Mouse (Mus musculus) midbrain, embryonic 14.5 days (tissue): ENCODE measurements around the gene Gm42791. TPM values are rescaled to one million over a fixed set of nuclear protein-coding genes. Genes with fewer than 3 reads are reported as not detected.

ENCODE experiments used
- ATAC-seq: fragments of 200-750 bp; cut with Nextera tagmentation; 2 replicates; pipeline ENCODE4 v1.8.0; 2017; ENCODE audit warnings: moderate number of reproducible peaks, moderate library complexity; ENCODE audit not compliant: low FRiP score, low TSS enrichment
- DNase-seq: peaks from one replicate; pipeline ENCODE4 v3.0.0-alpha.2; 2015
- H3K27ac ChIP-seq: fragments of 300-500 bp; sonication (generic); replicated peaks from 2 replicates; pipeline ENCODE4 v1.5.1; 2014; ENCODE audit warnings: mild to moderate bottlenecking, low read depth, low read length, moderate library complexity
- H3K27me3 ChIP-seq: fragments of 300-500 bp; sonication (generic); 2 replicates; pipeline ENCODE4 v1.6.1; 2014; ENCODE audit warnings: low read length, control low read depth, mixed read lengths; ENCODE audit not compliant: control insufficient read depth, insufficient read depth
- H3K36me3 ChIP-seq: fragments of 300-500 bp; sonication (generic); 2 replicates; pipeline ENCODE4 v1.6.1; 2014; ENCODE audit warnings: low read length, control low read depth; ENCODE audit not compliant: control insufficient read depth, insufficient read depth
- H3K4me1 ChIP-seq: fragments of 300-500 bp; sonication (generic); 2 replicates; pipeline ENCODE4 v1.6.1; 2014; ENCODE audit warnings: mild to moderate bottlenecking, antibody characterized with exemption, low read length, control low read depth; ENCODE audit not compliant: control insufficient read depth, insufficient read depth
- H3K4me2 ChIP-seq: fragments of 300-500 bp; sonication (generic); 2 replicates; pipeline ENCODE4 v1.6.1; 2014; ENCODE audit warnings: mild to moderate bottlenecking, low read length, moderate library complexity
- H3K4me3 ChIP-seq: fragments of 300-500 bp; sonication (generic); replicated peaks from 2 replicates; pipeline ENCODE4 v1.5.1; 2014; ENCODE audit warnings: low read depth, low read length
- H3K9ac ChIP-seq: fragments of 300-500 bp; sonication (generic); replicated peaks from 2 replicates; pipeline ENCODE4 v1.6.1; 2014; ENCODE audit warnings: mild to moderate bottlenecking, low read length, moderate library complexity
- H3K9me3 ChIP-seq: fragments of 300-500 bp; sonication (generic); 2 replicates; pipeline ENCODE4 v1.6.1; 2016; ENCODE audit warnings: low read length, control low read depth, mixed read lengths; ENCODE audit not compliant: control insufficient read depth
- WGBS: fragments of 180-500 bp; shearing (Covaris S2); extraction: QIAGEN DNeasy Blood & Tissue Kit; methylation state at CpG from one replicate; pipeline ENCODE4 v1.1.7; 2014; 5-methylcytosine and 5-hydroxymethylcytosine counted together
- polyA plus RNA-seq: library from polyadenylated mRNA; unstranded; fragments of >200 nt; fragmentation: Nextera tagmentation; extraction: Ambion mirVana; gene quantifications from 2 replicates; pipeline ENCODE4 v1.2.1, GENCODE M21; 2014

The Gm42791 gene
- polyA plus RNA-seq, 1 experiment from 2014 or later, result not detected

DNA sequence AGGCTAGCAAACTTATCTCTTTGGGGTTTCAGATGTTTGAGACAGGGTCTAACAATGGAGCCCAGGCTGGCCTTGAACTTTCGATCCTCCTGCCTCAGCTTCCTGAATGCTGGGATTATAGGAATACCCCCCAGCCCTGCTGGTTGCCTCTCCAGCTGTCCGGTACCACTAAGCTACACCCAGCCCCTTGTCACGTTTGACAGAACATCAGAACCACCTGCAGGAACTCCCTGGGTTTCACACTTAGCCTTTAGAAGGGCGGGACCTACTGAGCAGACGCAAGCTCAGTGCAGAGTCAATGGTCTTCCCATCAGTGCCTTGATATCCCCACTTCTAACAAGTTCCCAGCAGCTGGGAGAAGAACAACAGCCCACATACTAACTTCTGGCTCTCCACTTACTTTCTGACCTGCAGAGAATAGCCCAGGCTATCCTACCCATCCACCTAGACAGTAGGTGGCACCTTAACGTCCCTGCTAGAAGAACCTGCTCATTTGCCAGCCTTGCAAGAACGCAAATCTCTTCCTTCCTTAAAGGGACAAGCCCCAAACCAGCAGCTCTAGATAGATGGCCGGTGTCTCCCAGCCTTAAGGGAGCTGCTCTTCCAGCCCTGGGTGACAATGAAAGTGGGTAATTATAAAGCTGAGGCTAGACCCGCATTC is 10.9 kb upstream of the Gm42791 start:
- Histone ChIP-seq H3K27me3 (no peaks in the 10 kb centered on the region), H3K9ac (no peak overlapping the region; the same call in 1 of the 2 replicates), H3K4me2 (peak overlapping the region; percentile 53), H3K27ac (no peak overlapping the region), H3K4me1 (peaks cover 6% of the 10 kb centered on the region), H3K9me3 (no peaks in the 10 kb centered on the region), H3K4me3 (no peak overlapping the region), H3K36me3 (no peaks in the 10 kb centered on the region)
- ATAC-seq (no peak), DNase-seq (no peak)
- 78% methylated on average over 9 of the region's 9 CpGs for WGBS

DNA sequence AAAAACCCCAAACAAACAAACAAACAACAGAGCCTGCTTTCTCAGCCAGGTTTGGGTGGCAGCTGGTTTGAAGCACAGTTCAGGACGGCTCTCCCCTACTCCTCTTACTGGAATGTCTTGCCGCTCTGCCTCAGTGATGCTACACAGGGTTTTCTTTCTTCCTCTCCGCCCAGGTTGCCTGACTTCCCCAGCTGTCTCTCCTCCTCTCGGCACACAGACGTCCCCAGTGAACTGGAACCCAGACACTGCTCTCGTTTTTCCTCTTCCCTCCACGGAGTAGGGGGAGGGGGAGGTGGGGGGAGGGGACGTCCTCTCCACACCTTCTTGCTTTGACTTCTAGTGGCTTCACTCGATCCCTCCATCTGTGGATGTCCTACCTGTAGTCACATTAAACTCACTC is 10.1 kb upstream of the Gm42791 start:
- 43% methylated on average over 9 of the region's 9 CpGs for WGBS

DNA sequence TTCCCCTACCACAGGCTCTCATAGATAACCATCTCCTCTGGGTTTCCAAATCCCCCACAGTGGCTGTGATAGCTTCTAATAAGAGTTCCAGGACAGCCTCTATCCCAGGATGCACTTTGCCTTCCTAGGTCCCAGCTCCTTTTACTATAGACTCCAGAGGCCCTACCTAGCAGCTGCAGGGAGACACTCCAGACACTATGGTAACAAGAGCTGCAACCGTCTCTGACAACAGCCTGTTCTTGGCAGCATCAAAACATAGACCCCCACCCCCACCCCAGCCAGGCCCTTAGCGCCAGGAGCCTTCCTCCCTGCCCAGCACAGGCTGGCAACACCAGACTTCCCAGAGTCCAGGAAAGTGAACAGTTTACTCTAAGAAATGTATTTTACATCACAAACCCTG is 8.2 kb upstream of the Gm42791 start:
- no peak overlapping the region for H3K9ac ChIP-seq
- no peak for DNase-seq
- no peak overlapping the region for H3K27ac ChIP-seq
- H3K4me3 ChIP-seq, result no peak overlapping the region
- no peaks in the 10 kb centered on the region for H3K9me3 ChIP-seq
- no peak overlapping the region for H3K4me2 ChIP-seq
- no peaks in the 10 kb centered on the region for H3K36me3 ChIP-seq
- 33% methylated on average over 2 of the region's 2 CpGs for WGBS
- ATAC-seq, result no peak
- H3K27me3 ChIP-seq, result no peaks in the 10 kb centered on the region
- H3K4me1 ChIP-seq, result peaks cover 6% of the 10 kb centered on the region

More for the DNA sequence above, 10.1 kb upstream of the Gm42791 start:
- no peak overlapping the region for H3K4me3 ChIP-seq
- H3K9ac ChIP-seq, result no peak overlapping the region
- no peak overlapping the region for H3K4me2 ChIP-seq
- DNase-seq (no peak), ATAC-seq (no peak)
- no peaks in the 10 kb centered on the region for H3K36me3 ChIP-seq
- H3K27me3 ChIP-seq, result no peaks in the 10 kb centered on the region
- no peak overlapping the region for H3K27ac ChIP-seq
- peaks cover 6% of the 10 kb centered on the region for H3K4me1 ChIP-seq
- H3K9me3 ChIP-seq, result no peaks in the 10 kb centered on the region

GRCm38 (mm10) chr5:149002803-149003115 is 7.8 kb upstream of the Gm42791 start:
- WGBS, result 78% methylated on average over 6 of the region's 6 CpGs
- no peaks in the 10 kb centered on the region for H3K9me3 ChIP-seq
- no peak overlapping the region for H3K4me3 ChIP-seq
- peaks cover 6% of the 10 kb centered on the region for H3K4me1 ChIP-seq
- H3K36me3 ChIP-seq, result no peaks in the 10 kb centered on the region
- no peak overlapping the region for H3K9ac ChIP-seq
- no peak overlapping the region for H3K4me2 ChIP-seq
- no peaks in the 10 kb centered on the region for H3K27me3 ChIP-seq
- ATAC-seq, result no peak
- no peak for DNase-seq
- no peak overlapping the region for H3K27ac ChIP-seq

GRCm38 (mm10) chr5:149002034-149002802 is 7.3 kb upstream of the Gm42791 start:
- H3K4me3 ChIP-seq, result no peak overlapping the region
- DNase-seq (no peak), ATAC-seq (no peak)
- H3K27ac ChIP-seq, result no peak overlapping the region
- H3K36me3 ChIP-seq, result no peaks in the 10 kb centered on the region
- no peaks in the 10 kb centered on the region for H3K9me3 ChIP-seq
- no peaks in the 10 kb centered on the region for H3K27me3 ChIP-seq
- H3K4me2 ChIP-seq, result no peak overlapping the region
- peaks cover 6% of the 10 kb centered on the region for H3K4me1 ChIP-seq
- H3K9ac ChIP-seq, result no peak overlapping the region
- WGBS, result 71% methylated on average over 20 of the region's 20 CpGs

DNA sequence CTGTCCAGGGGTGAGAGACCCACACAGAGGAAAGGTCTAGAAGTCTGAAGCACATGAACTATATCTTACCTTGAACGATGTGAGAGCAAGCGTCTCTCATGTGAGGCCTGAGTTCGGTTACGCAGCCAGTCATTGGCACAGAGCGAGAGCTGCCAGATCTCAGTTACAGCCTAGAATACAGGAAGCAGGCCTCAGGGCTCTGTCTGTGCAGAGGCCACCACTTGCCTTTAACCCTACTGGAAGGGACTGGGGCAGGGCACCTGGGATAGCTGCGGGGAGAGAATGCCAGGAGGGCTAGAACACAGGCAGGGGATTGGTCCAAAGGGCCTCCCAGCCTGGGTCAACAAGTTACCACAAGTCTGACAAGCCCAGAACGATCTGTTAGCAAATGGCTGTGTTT is 4.9 kb upstream of the Gm42791 start:
- Histone ChIP-seq H3K27ac (no peak overlapping the region), H3K9me3 (no peaks in the 10 kb centered on the region), H3K4me2 (no peak overlapping the region), H3K4me1 (peaks cover 11% of the 10 kb centered on the region), H3K36me3 (no peaks in the 10 kb centered on the region), H3K27me3 (no peaks in the 10 kb centered on the region), H3K9ac (no peak overlapping the region), H3K4me3 (no peak overlapping the region)
- DNase-seq, result no peak
- no peak for ATAC-seq
- WGBS, result 93% methylated on average over 7 of the region's 7 CpGs

- Histone ChIP-seq H3K36me3 (no peaks in the 10 kb centered on the region), H3K4me1 (peaks cover 18% of the 10 kb centered on the region), H3K27me3 (no peaks in the 10 kb centered on the region), H3K4me2 (no peak overlapping the region), H3K27ac (no peak overlapping the region), H3K4me3 (no peak overlapping the region), H3K9ac (no peak overlapping the region), H3K9me3 (no peaks in the 10 kb centered on the region)
- DNase-seq (no peak), ATAC-seq (no peak)
- WGBS, result 93% methylated on average over 14 of the region's 14 CpGs
Measured at GRCm38 (mm10) chr5:148998512-148998911, 3.6 kb upstream of the Gm42791 start.

DNA sequence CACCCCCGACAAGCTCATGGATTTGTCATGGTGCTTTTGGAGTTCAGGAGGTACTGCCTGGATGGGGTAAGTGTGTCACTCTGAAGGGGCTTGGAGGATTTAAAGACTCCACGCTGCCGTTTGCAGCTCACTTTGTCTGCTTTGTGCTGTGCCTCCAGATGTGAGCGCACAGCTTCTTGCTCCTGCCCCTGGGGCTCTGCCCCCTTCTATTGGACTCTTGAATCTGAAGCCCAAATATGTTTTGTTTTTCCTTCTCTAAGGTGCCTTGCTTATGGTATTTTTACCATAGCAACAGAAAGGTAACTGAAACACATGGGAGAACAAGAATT is 1.7 kb upstream of the Gm42791 start:
- no peak overlapping the region for H3K4me2 ChIP-seq
- ATAC-seq (no peak), DNase-seq (no peak)
- H3K4me3 ChIP-seq, result no peak overlapping the region
- H3K9me3 ChIP-seq, result no peaks in the 10 kb centered on the region
- H3K27ac ChIP-seq, result no peak overlapping the region
- H3K27me3 ChIP-seq, result no peaks in the 10 kb centered on the region
- 46% methylated on average over 4 of the region's 4 CpGs for WGBS
- H3K9ac ChIP-seq, result no peak overlapping the region
- peaks cover 18% of the 10 kb centered on the region for H3K4me1 ChIP-seq
- no peaks in the 10 kb centered on the region for H3K36me3 ChIP-seq
